Mouse (Mus musculus) C2C12 (cell line): ENCODE measurements around the gene 1700061G19Rik. TPM values are rescaled to one million over a fixed set of nuclear protein-coding genes. Genes with fewer than 3 reads are reported as not detected.

ENCODE experiments used
- H3K27me3 ChIP-seq: one replicate; pipeline ENCODE4 v1.6.1; 2011; ENCODE audit not compliant: control insufficient read depth, insufficient read depth, insufficient read length
- H3K36me3 ChIP-seq: one replicate; pipeline ENCODE4 v1.6.1; 2011; ENCODE audit not compliant: control insufficient read depth, insufficient read depth
- H3K4me3 ChIP-seq: one replicate; pipeline ENCODE4 v1.5.1; 2011; ENCODE audit warnings: mild to moderate bottlenecking, control low read depth; ENCODE audit not compliant: poor library complexity, insufficient read depth, severe bottlenecking
- H3K79me2 ChIP-seq: one replicate; pipeline ENCODE4 v1.6.1; 2011; ENCODE audit not compliant: control insufficient read depth, insufficient read depth
- H3K79me3 ChIP-seq: one replicate; pipeline ENCODE4 v1.6.1; 2011; ENCODE audit warnings: low read depth, control low read depth
- H3ac ChIP-seq: one replicate; pipeline ENCODE3; 2011; ENCODE audit warnings: low read depth; ENCODE audit not compliant: control insufficient read depth, insufficient read length
- CEBPB ChIP-seq: IDR thresholded peaks from one replicate; pipeline ENCODE4 v1.6.1; 2011; ENCODE audit warnings: low read depth, mild to moderate bottlenecking, control low read depth, moderate library complexity
- CTCF ChIP-seq: IDR thresholded peaks from one replicate; pipeline ENCODE4 v1.5.1; 2011; ENCODE audit not compliant: control insufficient read depth, insufficient read depth, insufficient read length
- FOSL1 ChIP-seq: IDR thresholded peaks from one replicate; pipeline ENCODE4 v1.8.0; 2011; ENCODE audit warnings: mild to moderate bottlenecking, low read length; ENCODE audit not compliant: poor library complexity, insufficient read depth, severe bottlenecking
- MAX ChIP-seq: IDR thresholded peaks from one replicate; pipeline ENCODE4 v1.6.1; 2011; ENCODE audit warnings: mild to moderate bottlenecking, control low read depth
- MYOD1 ChIP-seq: IDR thresholded peaks from one replicate; pipeline ENCODE4 v1.6.1; 2011; ENCODE audit warnings: low read depth; ENCODE audit not compliant: control insufficient read depth, insufficient read length
- MYOG ChIP-seq: IDR thresholded peaks from one replicate; pipeline ENCODE4 v1.6.1; 2011; ENCODE audit not compliant: control insufficient read depth, insufficient read length; ENCODE audit errors: extremely low read depth
- USF1 ChIP-seq: IDR thresholded peaks from one replicate; pipeline ENCODE4 v1.6.1; 2011; ENCODE audit warnings: low read depth, mild to moderate bottlenecking, control low read depth, moderate library complexity
- polyA plus RNA-seq: library from polyadenylated mRNA; unstranded; fragments of >200 nt; fragmentation: generic; extraction: Trizol; gene quantifications from one replicate; pipeline ENCODE4 v1.2.1, GENCODE M21; 2012; ENCODE audit warnings: missing spikeins

Gene 1700061G19Rik
- polyA plus RNA-seq, 1 experiment: 0.02 TPM

- TF ChIP-seq USF1 (no peak), MYOD1 (no peak), CEBPB (no peak), MYOG (no peak), CTCF (no peak), MAX (no peak), FOSL1 (no peak)
- no peak overlapping the region for H3ac ChIP-seq
- peaks cover 30% of the 10 kb centered on the region for H3K36me3 ChIP-seq
Measured at GRCm38 (mm10) chr17:56913444-56913843, 38.2 kb downstream of the 1700061G19Rik start.

GRCm38 (mm10) chr17:56917166-56917565 is 41.9 kb downstream of the 1700061G19Rik start:
- H3K79me3 ChIP-seq: peaks cover 1% of the 10 kb centered on the region
- no peak overlapping the region for H3K4me3 ChIP-seq
- no peaks in the 10 kb centered on the region for H3K27me3 ChIP-seq
- H3K79me2 ChIP-seq: peaks cover 33% of the 10 kb centered on the region
- TF ChIP-seq CEBPB (no peak), CTCF (no peak), MAX (no peak), FOSL1 (no peak), USF1 (no peak), MYOD1 (no peak), MYOG (no peak)
- no peak overlapping the region for H3ac ChIP-seq
- peaks cover 45% of the 10 kb centered on the region for H3K36me3 ChIP-seq

More at GRCm38 (mm10) chr17:56913444-56913843, 38.2 kb downstream of the 1700061G19Rik start:
- H3K4me3 ChIP-seq: no peak overlapping the region
- H3K27me3 ChIP-seq: no peaks in the 10 kb centered on the region
- peaks cover 36% of the 10 kb centered on the region for H3K79me2 ChIP-seq
- H3K79me3 ChIP-seq: peaks cover 3% of the 10 kb centered on the region

GRCm38 (mm10) chr17:56919725-56920124 is 44.4 kb downstream of the 1700061G19Rik start:
- peaks cover 56% of the 10 kb centered on the region for H3K36me3 ChIP-seq
- no peak for TF ChIP-seq USF1
- no peak for TF ChIP-seq MAX
- TF ChIP-seq FOSL1: no peak
- no peak for TF ChIP-seq CTCF
- no peak for TF ChIP-seq MYOD1
- no peak for TF ChIP-seq MYOG
- TF ChIP-seq CEBPB: no peak

GRCm38 (mm10) chr17:56925998-56926397 is 50.7 kb downstream of the 1700061G19Rik start:
- TF ChIP-seq MAX (no peak), MYOG (no peak), MYOD1 (no peak), CEBPB (no peak), USF1 (no peak), FOSL1 (no peak), CTCF (no peak)
- Histone ChIP-seq H3K79me2 (peaks cover 73% of the 10 kb centered on the region), H3ac (no peak overlapping the region), H3K36me3 (peaks cover 31% of the 10 kb centered on the region), H3K79me3 (peaks cover 30% of the 10 kb centered on the region), H3K27me3 (no peaks in the 10 kb centered on the region), H3K4me3 (no peak overlapping the region)

More at GRCm38 (mm10) chr17:56919725-56920124, 44.4 kb downstream of the 1700061G19Rik start:
- Histone ChIP-seq H3K4me3 (no peak overlapping the region), H3ac (no peak overlapping the region), H3K27me3 (no peaks in the 10 kb centered on the region), H3K79me2 (peaks cover 30% of the 10 kb centered on the region), H3K79me3 (peaks cover 5% of the 10 kb centered on the region)

- H3K27me3 ChIP-seq: no peaks in the 10 kb centered on the region
- peaks cover 54% of the 10 kb centered on the region for H3K79me3 ChIP-seq
- H3K4me3 ChIP-seq: no peak overlapping the region
- peaks cover 85% of the 10 kb centered on the region for H3K79me2 ChIP-seq
- H3K36me3 ChIP-seq: peaks cover 11% of the 10 kb centered on the region
- H3ac ChIP-seq: no peak overlapping the region
- TF ChIP-seq USF1: no peak
- no peak for TF ChIP-seq CEBPB
- no peak for TF ChIP-seq MAX
- TF ChIP-seq MYOD1: no peak
- TF ChIP-seq FOSL1: no peak
- TF ChIP-seq CTCF: no peak
Measured at GRCm38 (mm10) chr17:56929101-56929500, 53.8 kb downstream of the 1700061G19Rik start.

- Histone ChIP-seq H3K79me2 (peaks cover 89% of the 10 kb centered on the region), H3K79me3 (peaks cover 59% of the 10 kb centered on the region), H3K36me3 (peaks cover 6% of the 10 kb centered on the region), H3ac (no peak overlapping the region), H3K4me3 (no peak overlapping the region), H3K27me3 (no peaks in the 10 kb centered on the region)
- TF ChIP-seq USF1 (no peak), MYOD1 (no peak), MYOG (no peak), CEBPB (no peak), FOSL1 (no peak), MAX (no peak), CTCF (no peak)
Measured at GRCm38 (mm10) chr17:56929530-56929929, 54.3 kb downstream of the 1700061G19Rik start.
